Mouse (Mus musculus): Measurements from ENCODE around the gene Arl4d. TPM values are rescaled to one million over a fixed set of nuclear protein-coding genes. Genes with fewer than 3 reads are reported as not detected.
"Not testable (repeated sequence)": the region's sequence is repeated elsewhere in the genome, so short reads cannot be mapped to it uniquely, and the experiment has no call there.

Arl4d gene
- 2.5 TPM for polyA plus RNA-seq (2012; fragmentation: generic; extraction: Trizol)
- long read RNA-seq, experiment 1, result 0 reads
- long read RNA-seq, experiment 2, partial matches to known transcripts, result 0 of 2 reads
- long read RNA-seq, experiment 2, other reads (novel, unspliced or antisense), result 0 of 2 reads

DNA sequence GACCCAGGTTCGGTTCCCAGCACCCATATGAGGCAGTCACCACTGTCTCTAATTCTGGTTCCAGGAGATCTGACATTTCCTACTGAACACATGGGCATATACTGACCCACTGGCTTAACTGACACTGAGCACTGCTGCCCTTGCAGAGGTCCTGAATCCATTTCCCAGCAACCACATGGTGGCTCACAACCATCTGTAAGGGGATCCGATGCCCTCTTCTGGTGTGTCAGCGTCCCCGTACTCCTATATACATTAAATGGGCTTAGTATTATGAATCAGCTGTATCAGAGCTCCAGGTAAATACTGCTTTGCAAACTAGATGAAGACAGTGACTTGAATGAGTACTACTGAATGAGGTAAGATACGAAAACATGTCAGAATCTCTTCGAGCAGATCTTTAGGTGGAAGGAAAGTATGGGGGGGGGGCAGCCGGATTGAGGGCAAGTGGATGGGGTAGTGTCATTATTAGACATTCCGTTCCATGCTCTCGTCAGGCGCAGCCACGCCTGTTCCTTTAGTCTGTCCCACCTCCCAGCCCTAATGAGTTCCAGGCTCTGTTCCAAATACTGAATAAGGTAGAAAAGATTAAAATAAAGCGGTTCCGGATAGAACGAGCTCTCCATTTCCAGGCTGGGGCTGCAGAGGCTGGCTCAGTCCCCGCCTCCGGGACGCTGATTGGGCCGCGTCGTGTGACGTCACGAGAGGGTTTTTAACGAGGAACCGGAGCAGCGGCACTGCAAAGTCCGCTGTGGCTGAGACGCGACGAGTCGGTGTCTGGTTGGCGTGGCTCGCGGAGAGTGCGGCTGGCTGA is at the start of gene Arl4d:
Gene Arl4d (plus strand): TSS at position 717 of the 811 bp plus-strand sequence.
- Histone ChIP-seq H3K79me2 (ENCODE audit: control insufficient read depth, insufficient read depth) (no peaks in the 10 kb centered on the region), H3ac (ENCODE audit: control insufficient read depth, insufficient read length, low read depth) (peak within 1 kb of the TSS; percentile 62), H3K27me3 (ENCODE audit: control insufficient read depth, insufficient read depth, insufficient read length) (no peaks in the 10 kb centered on the region), H3K36me3 (ENCODE audit: control insufficient read depth, insufficient read depth) (no peaks in the 10 kb centered on the region), H3K4me3 (ENCODE audit: insufficient read depth, poor library complexity, severe bottlenecking) (peak within 1 kb of the TSS; percentile 38), H3K79me3 (ENCODE audit: low read depth) (no peaks in the 10 kb centered on the region)
- TF ChIP-seq MAX (IDR thresholded peaks at IDR 0.05) (peak; percentile 31), USF1 (IDR thresholded peaks at IDR 0.05; ENCODE audit: low read depth) (no peak), MYOD1 (IDR thresholded peaks at IDR 0.05; ENCODE audit: control insufficient read depth, insufficient read length, low read depth) (no peak)

DNA sequence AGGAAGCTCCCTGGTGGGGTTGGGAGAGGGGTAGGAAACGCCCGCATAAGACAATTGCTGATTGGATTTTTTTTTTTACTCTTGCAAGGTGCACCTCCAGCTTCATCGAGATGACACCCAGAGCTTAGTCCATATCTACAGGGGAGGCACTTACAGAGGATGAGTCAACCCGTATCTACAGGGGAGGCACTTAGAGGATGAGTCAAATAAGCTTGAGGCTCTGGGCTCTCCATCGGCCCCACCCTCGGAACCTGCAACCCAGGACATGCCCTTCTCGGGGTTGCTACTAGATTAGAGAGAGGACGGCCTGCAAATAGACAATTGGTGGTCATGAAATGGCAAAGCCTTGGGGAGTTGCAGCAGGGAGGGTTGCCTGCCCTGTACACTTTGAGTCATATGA is 49.2 kb upstream of the Arl4d start:
- no peaks in the 10 kb centered on the region for H3K79me3 ChIP-seq (ENCODE audit: low read depth)
- H3ac ChIP-seq (ENCODE audit: control insufficient read depth, insufficient read length, low read depth), result no peak overlapping the region
- H3K36me3 ChIP-seq (ENCODE audit: control insufficient read depth, insufficient read depth), result no peaks in the 10 kb centered on the region
- no peaks in the 10 kb centered on the region for H3K79me2 ChIP-seq (ENCODE audit: control insufficient read depth, insufficient read depth)
- peaks cover 3% of the 10 kb centered on the region for H3K27me3 ChIP-seq (ENCODE audit: control insufficient read depth, insufficient read depth, insufficient read length)
- TF ChIP-seq FOSL1 (IDR thresholded peaks at IDR 0.05; ENCODE audit: insufficient read depth, low read length, poor library complexity, severe bottlenecking), result no peak
- TF ChIP-seq CEBPB (IDR thresholded peaks at IDR 0.05; ENCODE audit: low read depth), result no peak
- TF ChIP-seq USF1 (IDR thresholded peaks at IDR 0.05; ENCODE audit: low read depth), result no peak
- no peak for TF ChIP-seq MYOG (IDR thresholded peaks at IDR 0.05; ENCODE audit: control insufficient read depth, extremely low read depth, insufficient read length)
- TF ChIP-seq CTCF (IDR thresholded peaks at IDR 0.05; ENCODE audit: control insufficient read depth, insufficient read depth, insufficient read length), result no peak
- TF ChIP-seq MAX (IDR thresholded peaks at IDR 0.05), result no peak
- H3K4me3 ChIP-seq (ENCODE audit: insufficient read depth, poor library complexity, severe bottlenecking), result no peak overlapping the region

DNA sequence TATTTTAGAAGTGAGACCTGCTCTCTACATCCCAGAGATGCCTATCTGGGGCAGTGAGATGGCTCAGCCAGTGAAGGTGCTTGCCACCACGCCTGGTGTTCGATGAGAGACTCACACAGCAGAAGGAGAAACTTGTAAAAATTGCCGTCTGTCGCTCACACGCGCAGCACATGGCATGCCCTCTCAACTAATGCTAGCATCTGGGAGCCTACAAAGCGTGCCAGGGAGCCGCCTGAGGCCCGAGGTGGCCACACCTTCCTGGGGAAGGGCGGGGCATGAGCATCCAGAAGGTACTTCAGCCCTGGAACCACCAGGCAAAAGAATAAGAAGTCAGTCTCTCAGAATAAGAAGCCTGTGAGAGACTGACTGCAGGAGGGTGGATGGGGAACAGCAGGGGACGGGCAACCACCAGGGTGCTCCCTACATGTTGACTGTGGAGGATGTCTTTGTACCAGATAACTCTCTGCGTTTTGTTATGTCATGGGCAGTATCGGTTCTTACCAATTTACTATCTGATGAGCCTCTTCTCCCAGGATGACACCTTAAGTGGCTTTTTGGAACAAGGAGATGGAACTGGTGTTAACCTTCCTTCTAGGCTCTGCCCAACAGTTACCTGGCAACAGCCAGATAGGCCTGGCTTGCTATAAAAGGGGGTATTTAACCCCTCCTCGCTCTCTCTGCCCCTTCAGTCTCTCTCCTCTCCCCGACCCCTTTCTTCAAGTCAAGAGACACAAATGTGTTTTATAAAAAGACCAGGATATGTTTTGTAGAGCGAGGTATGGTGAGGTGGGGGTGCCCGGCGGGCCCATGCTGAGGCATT is 48.2 kb upstream of the Arl4d start:
- H3K27me3 ChIP-seq (ENCODE audit: control insufficient read depth, insufficient read depth, insufficient read length), result peaks cover 3% of the 10 kb centered on the region
- no peak overlapping the region for H3ac ChIP-seq (ENCODE audit: control insufficient read depth, insufficient read length, low read depth)
- H3K79me2 ChIP-seq (ENCODE audit: control insufficient read depth, insufficient read depth), result no peaks in the 10 kb centered on the region
- no peaks in the 10 kb centered on the region for H3K36me3 ChIP-seq (ENCODE audit: control insufficient read depth, insufficient read depth)
- TF ChIP-seq CTCF (IDR thresholded peaks at IDR 0.05; ENCODE audit: control insufficient read depth, insufficient read depth, insufficient read length) (no peak), CEBPB (IDR thresholded peaks at IDR 0.05; ENCODE audit: low read depth) (no peak), FOSL1 (IDR thresholded peaks at IDR 0.05; ENCODE audit: insufficient read depth, low read length, poor library complexity, severe bottlenecking) (no peak)
- no peaks in the 10 kb centered on the region for H3K79me3 ChIP-seq (ENCODE audit: low read depth)
- H3K4me3 ChIP-seq (ENCODE audit: insufficient read depth, poor library complexity, severe bottlenecking), result no peak overlapping the region

DNA sequence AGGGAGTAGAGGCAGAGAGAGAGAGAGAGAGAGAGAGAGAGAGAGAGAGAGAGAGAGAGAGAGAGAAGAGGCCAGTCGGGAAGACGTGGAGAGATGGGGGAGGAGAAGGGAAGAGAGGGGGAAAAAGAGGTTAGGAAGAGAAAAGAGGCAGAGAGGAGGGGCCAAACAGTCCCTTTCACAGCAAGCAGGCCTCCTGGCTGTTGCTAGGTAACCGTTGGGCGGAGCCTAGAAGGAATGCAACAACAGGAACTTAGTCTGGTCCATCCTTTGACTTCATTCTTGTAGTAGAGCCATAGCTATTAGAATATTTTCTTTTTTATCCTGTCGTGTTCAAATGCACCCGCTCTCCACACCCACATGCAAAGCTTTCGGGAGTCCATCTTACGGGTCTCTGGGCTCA is 47.5 kb upstream of the Arl4d start:
- H3ac ChIP-seq (ENCODE audit: control insufficient read depth, insufficient read length, low read depth), result no peak overlapping the region
- H3K4me3 ChIP-seq (ENCODE audit: insufficient read depth, poor library complexity, severe bottlenecking), result no peak overlapping the region
- no peaks in the 10 kb centered on the region for H3K36me3 ChIP-seq (ENCODE audit: control insufficient read depth, insufficient read depth)
- peaks cover 3% of the 10 kb centered on the region for H3K27me3 ChIP-seq (ENCODE audit: control insufficient read depth, insufficient read depth, insufficient read length)
- no peaks in the 10 kb centered on the region for H3K79me3 ChIP-seq (ENCODE audit: low read depth)
- TF ChIP-seq MAX (IDR thresholded peaks at IDR 0.05) (no peak), FOSL1 (IDR thresholded peaks at IDR 0.05; ENCODE audit: insufficient read depth, low read length, poor library complexity, severe bottlenecking) (no peak), MYOG (IDR thresholded peaks at IDR 0.05; ENCODE audit: control insufficient read depth, extremely low read depth, insufficient read length) (no peak), CEBPB (IDR thresholded peaks at IDR 0.05; ENCODE audit: low read depth) (no peak), CTCF (IDR thresholded peaks at IDR 0.05; ENCODE audit: control insufficient read depth, insufficient read depth, insufficient read length) (no peak), MYOD1 (IDR thresholded peaks at IDR 0.05; ENCODE audit: control insufficient read depth, insufficient read length, low read depth) (no peak), USF1 (IDR thresholded peaks at IDR 0.05; ENCODE audit: low read depth) (no peak)
- no peaks in the 10 kb centered on the region for H3K79me2 ChIP-seq (ENCODE audit: control insufficient read depth, insufficient read depth)

DNA sequence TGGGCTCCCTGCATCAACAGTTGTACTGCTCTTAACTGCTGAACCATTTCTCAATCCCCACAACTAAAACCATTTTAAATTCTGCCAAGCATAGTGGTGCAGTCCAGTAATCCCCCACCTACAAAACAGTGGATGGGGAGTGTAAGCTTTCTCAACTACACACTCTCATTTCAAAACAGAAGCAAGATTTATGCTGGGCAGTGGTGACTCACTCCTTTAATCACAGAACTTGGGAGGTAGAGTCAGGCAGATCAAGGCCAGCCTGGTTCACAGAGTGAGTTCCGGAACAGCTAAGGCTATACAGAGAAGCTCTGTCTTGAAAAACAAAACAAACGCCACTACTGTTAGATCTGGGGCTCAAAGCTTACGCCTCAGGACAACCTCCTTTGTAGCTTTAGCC is 46.7 kb upstream of the Arl4d start:
- H3K79me3 ChIP-seq (ENCODE audit: low read depth), result no peaks in the 10 kb centered on the region
- H3K4me3 ChIP-seq (ENCODE audit: insufficient read depth, poor library complexity, severe bottlenecking), result no peak overlapping the region
- no peaks in the 10 kb centered on the region for H3K27me3 ChIP-seq (ENCODE audit: control insufficient read depth, insufficient read depth, insufficient read length)
- TF ChIP-seq MAX (IDR thresholded peaks at IDR 0.05), result no peak
- TF ChIP-seq MYOG (IDR thresholded peaks at IDR 0.05; ENCODE audit: control insufficient read depth, extremely low read depth, insufficient read length), result no peak
- TF ChIP-seq CTCF (IDR thresholded peaks at IDR 0.05; ENCODE audit: control insufficient read depth, insufficient read depth, insufficient read length), result no peak
- no peak for TF ChIP-seq FOSL1 (IDR thresholded peaks at IDR 0.05; ENCODE audit: insufficient read depth, low read length, poor library complexity, severe bottlenecking)
- TF ChIP-seq USF1 (IDR thresholded peaks at IDR 0.05; ENCODE audit: low read depth), result no peak
- TF ChIP-seq CEBPB (IDR thresholded peaks at IDR 0.05; ENCODE audit: low read depth), result no peak
- no peak for TF ChIP-seq MYOD1 (IDR thresholded peaks at IDR 0.05; ENCODE audit: control insufficient read depth, insufficient read length, low read depth)
- no peak overlapping the region for H3ac ChIP-seq (ENCODE audit: control insufficient read depth, insufficient read length, low read depth)
- no peaks in the 10 kb centered on the region for H3K36me3 ChIP-seq (ENCODE audit: control insufficient read depth, insufficient read depth)
- no peaks in the 10 kb centered on the region for H3K79me2 ChIP-seq (ENCODE audit: control insufficient read depth, insufficient read depth)

DNA sequence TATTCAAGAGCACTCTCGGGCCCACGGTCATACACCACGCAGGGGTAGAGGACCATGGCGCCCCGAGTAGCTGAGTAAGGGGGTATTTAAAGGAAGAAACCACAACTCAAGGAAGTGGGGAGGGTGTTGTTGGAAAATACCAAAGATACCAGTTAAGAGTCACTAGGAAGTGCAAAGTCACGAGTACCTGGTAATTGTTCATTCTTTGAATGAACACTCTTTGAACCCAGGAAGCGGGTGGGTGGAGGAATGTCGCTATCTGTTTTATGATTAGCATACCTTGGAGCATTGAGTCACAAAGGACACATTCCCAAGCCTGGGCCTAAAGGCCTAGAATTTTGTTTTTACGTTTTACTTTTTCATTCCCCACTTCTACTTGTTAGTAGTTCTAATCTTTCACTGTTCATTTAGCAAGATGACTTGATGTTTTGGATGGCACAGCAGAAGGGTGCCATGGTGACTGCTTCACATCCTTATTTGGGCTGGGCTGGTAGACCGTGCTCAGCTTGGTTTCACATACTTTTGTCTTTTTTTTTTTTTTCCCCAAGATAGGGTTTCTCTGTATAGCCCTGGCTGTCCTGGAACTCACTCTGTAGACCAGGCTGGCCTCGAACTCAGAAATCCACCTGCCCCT is 45.2 kb upstream of the Arl4d start:
- not testable (repeated sequence) for H3K27me3 ChIP-seq (ENCODE audit: control insufficient read depth, insufficient read depth, insufficient read length); H3ac ChIP-seq (ENCODE audit: control insufficient read depth, insufficient read length, low read depth); H3K36me3 ChIP-seq (ENCODE audit: control insufficient read depth, insufficient read depth); H3K4me3 ChIP-seq (ENCODE audit: insufficient read depth, poor library complexity, severe bottlenecking); H3K79me3 ChIP-seq (ENCODE audit: low read depth); H3K79me2 ChIP-seq (ENCODE audit: control insufficient read depth, insufficient read depth)
